Mouse (Mus musculus): ENCODE results near the gene Cacng7. TPM values are rescaled to one million over a fixed set of nuclear protein-coding genes. Genes with fewer than 3 reads are reported as not detected.

Gene Cacng7
- polyA plus RNA-seq, 1 experiment from 2014 or later: 0.07 TPM

DNA sequence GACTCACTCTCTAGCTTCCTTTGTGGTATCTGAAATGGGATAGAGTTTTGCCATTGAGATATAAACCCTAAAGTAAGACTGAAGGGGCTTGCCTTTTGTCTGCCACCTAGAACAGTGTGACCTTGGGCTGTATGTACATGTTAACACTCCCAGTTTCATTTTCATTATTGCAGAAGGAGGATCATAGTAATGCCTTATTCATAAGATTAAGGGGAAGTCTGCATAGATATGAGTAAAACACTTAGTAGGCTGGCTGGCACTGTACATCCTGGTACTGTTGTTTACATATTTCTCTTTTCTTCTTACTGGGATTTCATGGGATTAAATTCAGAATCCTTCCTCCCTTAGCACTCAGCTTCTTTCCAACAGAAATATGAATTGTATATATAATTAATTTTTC is 67.2 kb downstream of the Cacng7 start:
- no peaks in the 10 kb centered on the region for H3K27me3 ChIP-seq (replicated peaks)

GRCm38 (mm10) chr7:3409729-3410520 is 77.2 kb downstream of the Cacng7 start:
- Histone ChIP-seq H3K4me1 (peaks cover 14% of the 10 kb centered on the region), H3K36me3 (no peaks in the 10 kb centered on the region), H3K27ac (no peak overlapping the region), H3K9me3 (replicated peaks) (no peaks in the 10 kb centered on the region), H3K27me3 (replicated peaks) (peaks cover 52% of the 10 kb centered on the region), H3K9ac (no peak overlapping the region), H3K4me3 (no peak overlapping the region), H3K4me2 (no peak overlapping the region)
- WGBS (ENCODE audit: insufficient replicate concordance): 16% methylated on average over 11 of the region's 11 CpGs
- no peak for ATAC-seq

More for the DNA sequence above, 67.2 kb downstream of the Cacng7 start:
- Histone ChIP-seq H3K27ac (no peak overlapping the region), H3K4me1 (no peaks in the 10 kb centered on the region), H3K4me2 (no peak overlapping the region), H3K9ac (no peak overlapping the region), H3K4me3 (no peak overlapping the region), H3K36me3 (no peaks in the 10 kb centered on the region), H3K9me3 (replicated peaks) (no peaks in the 10 kb centered on the region)
- ATAC-seq: no peak

- Histone ChIP-seq H3K27ac (no peak overlapping the region), H3K9me3 (replicated peaks) (no peaks in the 10 kb centered on the region), H3K36me3 (no peaks in the 10 kb centered on the region), H3K4me2 (peak overlapping the region; percentile 49), H3K9ac (no peak overlapping the region), H3K4me3 (peak overlapping the region; percentile 28), H3K27me3 (replicated peaks) (peaks cover 67% of the 10 kb centered on the region), H3K4me1 (peaks cover 18% of the 10 kb centered on the region)
- peak; percentile 61 for ATAC-seq
- 2% methylated on average over 33 of the region's 33 CpGs for WGBS (ENCODE audit: insufficient replicate concordance)
Measured at GRCm38 (mm10) chr7:3411160-3411941, 78.6 kb downstream of the Cacng7 start.

GRCm38 (mm10) chr7:3412036-3412435 is 79.3 kb downstream of the Cacng7 start:
- 3% methylated on average over 20 of the region's 20 CpGs for WGBS (ENCODE audit: insufficient replicate concordance)
- peaks cover 73% of the 10 kb centered on the region for H3K27me3 ChIP-seq (replicated peaks)
- H3K9me3 ChIP-seq (replicated peaks): no peaks in the 10 kb centered on the region
- H3K9ac ChIP-seq: no peak overlapping the region
- H3K4me2 ChIP-seq: peak overlapping the region; percentile 49
- H3K27ac ChIP-seq: no peak overlapping the region
- no peak for ATAC-seq
- H3K36me3 ChIP-seq: no peaks in the 10 kb centered on the region
- H3K4me3 ChIP-seq: peak overlapping the region; percentile 2; the same call in 1 of the 2 replicates
- peaks cover 18% of the 10 kb centered on the region for H3K4me1 ChIP-seq

GRCm38 (mm10) chr7:3414888-3415287 is 82.1 kb downstream of the Cacng7 start:
- H3K4me1 ChIP-seq: peaks cover 18% of the 10 kb centered on the region
- H3K9me3 ChIP-seq (replicated peaks): no peaks in the 10 kb centered on the region
- no peak overlapping the region for H3K27ac ChIP-seq
- no peaks in the 10 kb centered on the region for H3K36me3 ChIP-seq
- H3K9ac ChIP-seq: no peak overlapping the region
- peak overlapping the region; percentile 76 for H3K4me2 ChIP-seq
- H3K27me3 ChIP-seq (replicated peaks): peaks cover 95% of the 10 kb centered on the region
- no peak for ATAC-seq
- peak overlapping the region; percentile 52 for H3K4me3 ChIP-seq
- 2% methylated on average over 47 of the region's 47 CpGs for WGBS (ENCODE audit: insufficient replicate concordance)

- Histone ChIP-seq H3K9ac (no peak overlapping the region), H3K27ac (no peak overlapping the region), H3K36me3 (no peaks in the 10 kb centered on the region), H3K4me2 (peak overlapping the region; percentile 76), H3K4me3 (peak overlapping the region; percentile 52), H3K4me1 (peaks cover 18% of the 10 kb centered on the region), H3K27me3 (replicated peaks) (peaks cover 95% of the 10 kb centered on the region), H3K9me3 (replicated peaks) (no peaks in the 10 kb centered on the region)
- WGBS (ENCODE audit: insufficient replicate concordance): 0% methylated on average over 49 of the region's 60 CpGs
- no peak for ATAC-seq
Measured at GRCm38 (mm10) chr7:3415378-3415777, 82.6 kb downstream of the Cacng7 start.

Small RNA genes within 50 kb of the gene (microRNA-seq; reads per million reads assigned to microRNA genes)
- 3.9 reads per million, percentile 5 among the genes with 10 or more reads in this experiment for gene Gm23450

Other genes starting within 250 kb of the Cacng7 start
- gene AU018091, start 163.8 kb upstream of the Cacng7 start, polyA plus RNA-seq (2016; fragmentation: Nextera tagmentation; extraction: Ambion mirVana): not detected in 2 replicates
- 0.07 TPM in 1 of 2 replicates, not detected in the other for gene Nlrp12, start 83.2 kb upstream of the Cacng7 start, polyA plus RNA-seq (2016; fragmentation: Nextera tagmentation; extraction: Ambion mirVana)
- 16.6 and 17.5 TPM in 2 replicates for gene Myadm, start 43.9 kb upstream of the Cacng7 start, polyA plus RNA-seq (2016; fragmentation: Nextera tagmentation; extraction: Ambion mirVana)
- 0.04 TPM in 2 replicates for gene Prkcg, start 43.8 kb upstream of the Cacng7 start, polyA plus RNA-seq (2016; fragmentation: Nextera tagmentation; extraction: Ambion mirVana)
- 0.12 and 0.36 TPM in 2 replicates for gene Cacng8, start 57.7 kb downstream of the Cacng7 start, polyA plus RNA-seq (2016; fragmentation: Nextera tagmentation; extraction: Ambion mirVana)
- 0.14 and 0.17 TPM in 2 replicates for gene Cacng6, start 91.2 kb downstream of the Cacng7 start, polyA plus RNA-seq (2016; fragmentation: Nextera tagmentation; extraction: Ambion mirVana)
- not detected in 2 replicates for gene Tarm1, start 169.7 kb downstream of the Cacng7 start, polyA plus RNA-seq (2016; fragmentation: Nextera tagmentation; extraction: Ambion mirVana)